Mouse (Mus musculus) liver, adult (tissue): ENCODE data around the gene Aldh3b3.

ENCODE experiments used
- GATA4 ChIP-seq: IDR thresholded peaks from 2 replicates; pipeline ENCODE4 v1.6.1; 2014; ENCODE audit warnings: mild to moderate bottlenecking, low read length; ENCODE audit not compliant: insufficient replicate concordance

Aldh3b3 gene

GRCm38 (mm10) chr19:3990804-3991203 lies 32.4 kb downstream of the Aldh3b3 start:
- no peak for TF ChIP-seq GATA4

GRCm38 (mm10) chr19:3991562-3991961 lies 33.1 kb downstream of the Aldh3b3 start:
- no peak for TF ChIP-seq GATA4

GRCm38 (mm10) chr19:3991966-3992365 lies 33.5 kb downstream of the Aldh3b3 start:
- no peak for TF ChIP-seq GATA4

- no peak for TF ChIP-seq GATA4
Observed at GRCm38 (mm10) chr19:3992416-3992815, 34.0 kb downstream of the Aldh3b3 start, which contains the start of gene Tbx10. Gene Tbx10 (plus strand): TSS chr19:3992752.

GRCm38 (mm10) chr19:3994932-3995331 lies 36.5 kb downstream of the Aldh3b3 start:
- no peak for TF ChIP-seq GATA4

- no peak for TF ChIP-seq GATA4
Observed at GRCm38 (mm10) chr19:3995505-3995904, 37.1 kb downstream of the Aldh3b3 start.

GRCm38 (mm10) chr19:3996106-3996505 lies 37.7 kb downstream of the Aldh3b3 start:
- TF ChIP-seq GATA4 = no peak

- TF ChIP-seq GATA4 = no peak
Observed at GRCm38 (mm10) chr19:3996747-3997146, 38.3 kb downstream of the Aldh3b3 start.

- TF ChIP-seq GATA4 = no peak
Observed at GRCm38 (mm10) chr19:3997231-3997630, 38.8 kb downstream of the Aldh3b3 start.

GRCm38 (mm10) chr19:3998335-3998734 lies 39.9 kb downstream of the Aldh3b3 start:
- no peak for TF ChIP-seq GATA4

- TF ChIP-seq GATA4 = no peak
Observed at GRCm38 (mm10) chr19:3999121-3999730, 40.8 kb downstream of the Aldh3b3 start.

- no peak for TF ChIP-seq GATA4
Observed at GRCm38 (mm10) chr19:4000119-4000900, 41.9 kb downstream of the Aldh3b3 start, which contains the start of the genes Nudt8 and Gm49405. Gene Nudt8 (plus strand): TSS chr19:4000580. Gene Gm49405 (plus strand): TSS chr19:4000626.

GRCm38 (mm10) chr19:4000949-4001525 lies 42.6 kb downstream of the Aldh3b3 start:
- TF ChIP-seq GATA4 = no peak

GRCm38 (mm10) chr19:4001752-4002151 lies 43.3 kb downstream of the Aldh3b3 start:
- no peak for TF ChIP-seq GATA4

- TF ChIP-seq GATA4 = no peak
Observed at GRCm38 (mm10) chr19:4003112-4003511, 44.7 kb downstream of the Aldh3b3 start, which contains the start of gene Doc2g. Gene Doc2g (plus strand): TSS chr19:4003313.

- no peak for TF ChIP-seq GATA4
Observed at GRCm38 (mm10) chr19:4003641-4004040, 45.2 kb downstream of the Aldh3b3 start.

- no peak for TF ChIP-seq GATA4
Observed at GRCm38 (mm10) chr19:4004331-4004730, 45.9 kb downstream of the Aldh3b3 start.

- no peak for TF ChIP-seq GATA4
Observed at GRCm38 (mm10) chr19:4005091-4005490, 46.6 kb downstream of the Aldh3b3 start.
